Mouse (Mus musculus) small intestine, adult 2 months (tissue): ENCODE data around the gene Ddah1. TPM values are rescaled to one million over a fixed set of nuclear protein-coding genes. Genes with fewer than 3 reads are reported as not detected.

Experiments
- H3K27ac ChIP-seq: fragments of 200-500 bp; 2 replicates; pipeline ENCODE4 v1.5.1; 2012; ENCODE audit warnings: low read depth, low read length, control low read depth, inconsistent platforms; ENCODE audit not compliant: insufficient read depth
- H3K27me3 ChIP-seq: fragments of 200-500 bp; 2 replicates; pipeline ENCODE4 v1.6.1; 2012; ENCODE audit warnings: mild to moderate bottlenecking, moderate library complexity, low read length, inconsistent platforms; ENCODE audit not compliant: control insufficient read depth, insufficient read depth
- H3K36me3 ChIP-seq: fragments of 200-500 bp; 2 replicates; pipeline ENCODE4 v1.6.1; 2012; ENCODE audit warnings: mild to moderate bottlenecking, low read length, control low read depth, inconsistent platforms; ENCODE audit not compliant: control insufficient read depth, insufficient read depth
- H3K4me1 ChIP-seq: fragments of 200-500 bp; 2 replicates; pipeline ENCODE4 v1.6.1; 2012; ENCODE audit warnings: low read length, inconsistent platforms, mixed read lengths; ENCODE audit not compliant: control insufficient read depth, insufficient read depth, insufficient read length
- H3K4me3 ChIP-seq: fragments of 200-500 bp; 2 replicates; pipeline ENCODE4 v1.5.1; 2012; ENCODE audit warnings: low read depth, mild to moderate bottlenecking, control low read depth, inconsistent platforms, low read length, moderate library complexity
- CTCF ChIP-seq: fragments of 200-500 bp; IDR thresholded peaks from 2 replicates; pipeline ENCODE4 v1.5.1; 2012; ENCODE audit warnings: low read depth, mild to moderate bottlenecking, control low read depth, inconsistent platforms, low read length, moderate library complexity, mixed read lengths; ENCODE audit not compliant: insufficient replicate concordance, insufficient read length; ENCODE audit errors: extremely low read depth
- POLR2A ChIP-seq: fragments of 200-500 bp; IDR thresholded peaks from 2 replicates; pipeline ENCODE4 v1.6.1; 2012; ENCODE audit warnings: low read depth, mild to moderate bottlenecking, control low read depth, inconsistent platforms, low read length, moderate library complexity
- WGBS: fragments of 180-500 bp; shearing (Covaris S2); methylation state at CpG from one replicate; pipeline ENCODE4 v1.1.7; 2018; 5-methylcytosine and 5-hydroxymethylcytosine counted together
- polyA plus RNA-seq: library from polyadenylated mRNA; depleted of rRNA; stranded (reverse); fragments of >200 nt; gene quantifications from 2 replicates; pipeline ENCODE4 v1.2.3, GENCODE M21; 2012; rRNA removed

The Ddah1 gene
- 0.42 and 1.7 TPM in 2 replicates for polyA plus RNA-seq

- Histone ChIP-seq H3K4me1 (peaks cover 12% of the 10 kb centered on the region), H3K4me3 (peak within 1 kb of the TSS; percentile 60), H3K27ac (no peak within 1 kb of the TSS), H3K36me3 (no peaks in the 10 kb centered on the region), H3K27me3 (peaks cover 8% of the 10 kb centered on the region; the same call in 1 of the 2 replicates)
- TF ChIP-seq CTCF, result no peak
- TF ChIP-seq POLR2A, result no peak
- WGBS, result 2% methylated on average over 97 of the region's 97 CpGs
Measured at GRCm38 (mm10) chr3:145758561-145759378, at the start of gene Ddah1. Gene Ddah1, plus strand, starts transcription at chr3:145758675.

GRCm38 (mm10) chr3:145715923-145716322 is 42.6 kb upstream of the Ddah1 start:
- WGBS, result 42% methylated on average over 7 of the region's 7 CpGs

GRCm38 (mm10) chr3:145719660-145720059 is 38.8 kb upstream of the Ddah1 start:
- WGBS, result 74% methylated on average over 4 of the region's 4 CpGs
- no peak overlapping the region for H3K4me3 ChIP-seq
- no peaks in the 10 kb centered on the region for H3K27me3 ChIP-seq
- H3K4me1 ChIP-seq, result no peaks in the 10 kb centered on the region
- no peak overlapping the region for H3K27ac ChIP-seq
- H3K36me3 ChIP-seq, result no peaks in the 10 kb centered on the region
- TF ChIP-seq CTCF (no peak), POLR2A (no peak)

More at GRCm38 (mm10) chr3:145715923-145716322, 42.6 kb upstream of the Ddah1 start:
- Histone ChIP-seq H3K4me3 (no peak overlapping the region), H3K36me3 (no peaks in the 10 kb centered on the region), H3K27me3 (no peaks in the 10 kb centered on the region), H3K4me1 (no peaks in the 10 kb centered on the region), H3K27ac (no peak overlapping the region)
- TF ChIP-seq CTCF, result no peak
- TF ChIP-seq POLR2A, result no peak

DNA sequence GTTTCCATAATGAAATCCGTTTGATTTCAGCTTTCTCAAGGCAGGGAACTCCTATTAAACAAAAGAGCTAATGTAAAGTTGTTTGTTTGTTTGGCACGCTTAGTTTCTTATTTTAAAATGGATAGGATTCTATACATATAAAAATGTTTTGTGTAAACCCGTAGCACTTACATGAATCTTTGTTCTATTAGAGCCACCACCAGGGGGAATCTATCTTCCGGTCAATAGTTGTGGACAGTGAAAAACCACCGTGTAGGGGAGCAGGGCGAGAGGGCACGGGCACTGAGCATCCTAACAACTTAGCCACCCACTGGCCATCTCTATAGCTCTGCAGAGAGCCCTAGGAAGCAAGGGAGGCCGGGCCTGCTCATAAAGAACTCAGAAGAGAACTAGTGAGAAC is 33.4 kb upstream of the Ddah1 start:
- Histone ChIP-seq H3K27me3 (no peaks in the 10 kb centered on the region), H3K36me3 (no peaks in the 10 kb centered on the region), H3K27ac (no peak overlapping the region), H3K4me3 (no peak overlapping the region), H3K4me1 (no peaks in the 10 kb centered on the region)
- 66% methylated on average over 8 of the region's 8 CpGs for WGBS
- 0 out of 2 replicates have a peak, but pooled peaks have one; percentile 4 for TF ChIP-seq CTCF
- TF ChIP-seq POLR2A, result no peak

GRCm38 (mm10) chr3:145728336-145728735 is 30.1 kb upstream of the Ddah1 start:
- TF ChIP-seq POLR2A, result no peak
- no peak for TF ChIP-seq CTCF
- no peak overlapping the region for H3K27ac ChIP-seq
- WGBS, result 35% methylated on average over 8 of the region's 8 CpGs
- H3K4me1 ChIP-seq, result no peaks in the 10 kb centered on the region
- H3K27me3 ChIP-seq, result no peaks in the 10 kb centered on the region
- H3K36me3 ChIP-seq, result no peaks in the 10 kb centered on the region
- H3K4me3 ChIP-seq, result no peak overlapping the region

- H3K27ac ChIP-seq, result no peak overlapping the region
- H3K4me1 ChIP-seq, result no peaks in the 10 kb centered on the region
- H3K36me3 ChIP-seq, result no peaks in the 10 kb centered on the region
- H3K4me3 ChIP-seq, result no peak overlapping the region
- 75% methylated on average over 4 of the region's 4 CpGs for WGBS
- no peaks in the 10 kb centered on the region for H3K27me3 ChIP-seq
- TF ChIP-seq CTCF (0 out of 2 replicates have a peak, but pooled peaks have one; percentile 20), POLR2A (no peak)
Measured at GRCm38 (mm10) chr3:145729531-145729930, 28.9 kb upstream of the Ddah1 start.

GRCm38 (mm10) chr3:145730092-145730491 is 28.4 kb upstream of the Ddah1 start:
- Histone ChIP-seq H3K27me3 (no peaks in the 10 kb centered on the region), H3K36me3 (no peaks in the 10 kb centered on the region), H3K4me1 (no peaks in the 10 kb centered on the region), H3K27ac (no peak overlapping the region), H3K4me3 (no peak overlapping the region)
- WGBS, result 37% methylated on average over 3 of the region's 3 CpGs
- no peak for TF ChIP-seq POLR2A
- no peak for TF ChIP-seq CTCF

- H3K4me3 ChIP-seq, result no peak overlapping the region
- H3K36me3 ChIP-seq, result no peaks in the 10 kb centered on the region
- TF ChIP-seq POLR2A (no peak), CTCF (no peak)
- WGBS, result 87% methylated on average over 8 of the region's 8 CpGs
- H3K27ac ChIP-seq, result no peak overlapping the region
- no peaks in the 10 kb centered on the region for H3K4me1 ChIP-seq
- H3K27me3 ChIP-seq, result no peaks in the 10 kb centered on the region
Measured at GRCm38 (mm10) chr3:145734857-145735256, 23.6 kb upstream of the Ddah1 start.
